In genomic region chr11:54812314-54812713, GRCm38 (mm10) we compare ENCODE assay signal across 18 mouse cellular contexts. TPM values are rescaled to one million over a fixed set of nuclear protein-coding genes. Genes with fewer than 3 reads are reported as not detected.
DNase-seq lines count a peak whose midpoint lies in the region; ATAC-seq and TF ChIP-seq lines count a peak whose summit lies in the region.
"Had no signal": no experiment of that assay in that cellular context is flagged by ENCODE, and none has a peak within 500 bp of the region (broad histone marks: within the 10 kb centered on the region; RNA-seq: fewer than 3 reads in every experiment).

No protein-coding gene starts in this region.

- WGBS in hindbrain, embryonic 10.5 days, result 28% methylated on average over 4 of the region's 4 CpGs
- 26% methylated on average over 4 of the region's 4 CpGs for WGBS in hindbrain, embryonic 16.5 days
- WGBS in hindbrain, embryonic 11.5 days, result 28% methylated on average over 4 of the region's 4 CpGs
- WGBS in midbrain, embryonic 15.5 days, result 25% methylated on average over 4 of the region's 4 CpGs
- 82% methylated on average over 4 of the region's 4 CpGs for WGBS in intestine, postnatal 0 days

- peaks cover 46% of the 10 kb centered on the region for H3K4me1 ChIP-seq in hindbrain, embryonic 10.5 days (replicated peaks)
- peaks cover 5% of the 10 kb centered on the region for H3K4me1 ChIP-seq in hindbrain, embryonic 16.5 days (ENCODE audit: control insufficient read depth, insufficient read depth, low read depth, low read length)
- peaks cover 7% of the 10 kb centered on the region for H3K4me1 ChIP-seq in hindbrain, embryonic 11.5 days (replicated peaks; ENCODE audit: control insufficient read depth, insufficient read depth, low read length)
- peaks cover 11% of the 10 kb centered on the region for H3K4me1 ChIP-seq in midbrain, embryonic 15.5 days
- H3K4me1 ChIP-seq in intestine, postnatal 0 days (replicated peaks; ENCODE audit: control insufficient read depth, insufficient read depth, low read length), result no peaks in the 10 kb centered on the region
- H3K4me1 ChIP-seq: limb, embryonic 12.5 days; liver, embryonic 15.5 days had no signal

- intact Hi-C loops in heart, postnatal 10 days (cut with DNase I), result no loop called here
- intact Hi-C loops in left cerebral cortex, postnatal 14 days (cut with DNase I), result no loop called here

- no peaks in the 10 kb centered on the region for H3K9me3 ChIP-seq in hindbrain, embryonic 10.5 days
- no peaks in the 10 kb centered on the region for H3K9me3 ChIP-seq in hindbrain, embryonic 16.5 days (ENCODE audit: control insufficient read depth, low read length)
- no peaks in the 10 kb centered on the region for H3K9me3 ChIP-seq in hindbrain, embryonic 11.5 days (ENCODE audit: control insufficient read depth, low read length)
- no peaks in the 10 kb centered on the region for H3K9me3 ChIP-seq in midbrain, embryonic 15.5 days
- no peaks in the 10 kb centered on the region for H3K9me3 ChIP-seq in intestine, postnatal 0 days (ENCODE audit: control insufficient read depth)
- H3K9me3 ChIP-seq: embryonic facial prominence, embryonic 15.5 days; limb, embryonic 12.5 days; liver, embryonic 15.5 days had no signal

- H3K4me3 ChIP-seq in hindbrain, embryonic 10.5 days, result peak overlapping the region; percentile 14; the same call in 1 of the 2 replicates
- H3K4me3 ChIP-seq in hindbrain, embryonic 16.5 days (ENCODE audit: low read length), result no peak overlapping the region
- H3K4me3 ChIP-seq in hindbrain, embryonic 11.5 days (ENCODE audit: low read depth, low read length), result no peak overlapping the region
- H3K4me3 ChIP-seq in midbrain, embryonic 15.5 days, result no peak overlapping the region
- no peak overlapping the region for H3K4me3 ChIP-seq in intestine, postnatal 0 days (ENCODE audit: low read depth, low read length)
- H3K4me3 ChIP-seq: embryonic facial prominence, embryonic 15.5 days; limb, embryonic 12.5 days; liver, embryonic 15.5 days had no signal

- H3K4me2 ChIP-seq in hindbrain, embryonic 16.5 days (ENCODE audit: low read length), result no peak overlapping the region
- H3K4me2 ChIP-seq in hindbrain, embryonic 11.5 days (replicated peaks; ENCODE audit: low read depth, low read length), result no peak overlapping the region
- H3K4me2 ChIP-seq in midbrain, embryonic 15.5 days, result no peak overlapping the region
- H3K4me2 ChIP-seq in intestine, postnatal 0 days (replicated peaks; ENCODE audit: low read depth), result no peak overlapping the region
- H3K4me2 ChIP-seq: embryonic facial prominence, embryonic 15.5 days; heart, embryonic 11.5 days; limb, embryonic 12.5 days; liver, embryonic 15.5 days had no signal

- H3K36me3 ChIP-seq in hindbrain, embryonic 10.5 days, result no peaks in the 10 kb centered on the region
- no peaks in the 10 kb centered on the region for H3K36me3 ChIP-seq in hindbrain, embryonic 16.5 days (ENCODE audit: control insufficient read depth, insufficient read depth, low read length)
- H3K36me3 ChIP-seq in hindbrain, embryonic 11.5 days (ENCODE audit: control insufficient read depth, insufficient read depth, low read length), result no peaks in the 10 kb centered on the region
- H3K36me3 ChIP-seq in midbrain, embryonic 15.5 days (replicated peaks), result no peaks in the 10 kb centered on the region
- H3K36me3 ChIP-seq in intestine, postnatal 0 days (ENCODE audit: control insufficient read depth, insufficient read depth), result no peaks in the 10 kb centered on the region
- H3K36me3 ChIP-seq: embryonic facial prominence, embryonic 15.5 days; limb, embryonic 12.5 days; liver, embryonic 15.5 days had no signal

- no peak for TF ChIP-seq CTCF in intestine, postnatal 0 days (IDR thresholded peaks at IDR 0.05; ENCODE audit: low read depth)

- no peak for ATAC-seq in hindbrain, embryonic 16.5 days
- ATAC-seq in hindbrain, embryonic 11.5 days (ENCODE audit: low FRiP score), result peak; percentile 81
- no peak for ATAC-seq in midbrain, embryonic 15.5 days (replicated peaks)
- no peak for ATAC-seq in intestine, postnatal 0 days
- ATAC-seq: activated CD4-positive, CD25-positive, alpha-beta regulatory T cell, adult 4 months had no signal

- peak overlapping the region; percentile 91 for H3K27ac ChIP-seq in hindbrain, embryonic 10.5 days
- no peak overlapping the region for H3K27ac ChIP-seq in hindbrain, embryonic 16.5 days (ENCODE audit: low read depth, low read length)
- H3K27ac ChIP-seq in hindbrain, embryonic 11.5 days (ENCODE audit: low read depth, low read length), result peak overlapping the region; percentile 90
- peak overlapping the region; percentile 47; the same call in 1 of the 2 replicates for H3K27ac ChIP-seq in midbrain, embryonic 15.5 days
- no peak overlapping the region for H3K27ac ChIP-seq in intestine, postnatal 0 days (ENCODE audit: low read depth, low read length)
- H3K27ac ChIP-seq: embryonic facial prominence, embryonic 15.5 days; limb, embryonic 12.5 days; liver, embryonic 15.5 days had no signal

- peak; percentile 46 for DNase-seq in hindbrain, embryonic 10.5 days (ENCODE audit: low spot score)
- DNase-seq in embryo, embryonic 10 days (ENCODE audit: low spot score), result peak; percentile 42
- peak; percentile 50 for DNase-seq in hindbrain, embryonic 11.5 days (ENCODE audit: low spot score)
- no peak for DNase-seq in heart, postnatal 10 days
- no peak for DNase-seq in left cerebral cortex, postnatal 14 days (ENCODE audit: low spot score in 2 of 2)
- DNase-seq: adrenal gland, postnatal 25 days; cerebellum, postnatal 36 days; kidney, adult 18-20 months; kidney, postnatal 4 days; lung, postnatal 14 days had no signal

- H3K27me3 ChIP-seq in hindbrain, embryonic 10.5 days (ENCODE audit: insufficient read depth, poor library complexity, severe bottlenecking), result no peaks in the 10 kb centered on the region
- no peaks in the 10 kb centered on the region for H3K27me3 ChIP-seq in hindbrain, embryonic 16.5 days (replicated peaks; ENCODE audit: control insufficient read depth, insufficient read depth, low read length)
- no peaks in the 10 kb centered on the region for H3K27me3 ChIP-seq in hindbrain, embryonic 11.5 days (ENCODE audit: control insufficient read depth, insufficient read depth, low read length)
- H3K27me3 ChIP-seq in midbrain, embryonic 15.5 days (replicated peaks), result no peaks in the 10 kb centered on the region
- H3K27me3 ChIP-seq in intestine, postnatal 0 days (replicated peaks; ENCODE audit: control insufficient read depth, insufficient read depth, low read length), result no peaks in the 10 kb centered on the region
- H3K27me3 ChIP-seq: embryonic facial prominence, embryonic 15.5 days; limb, embryonic 12.5 days; liver, embryonic 15.5 days had no signal

- no peak overlapping the region for H3K9ac ChIP-seq in hindbrain, embryonic 16.5 days (ENCODE audit: low read depth, low read length)
- H3K9ac ChIP-seq in hindbrain, embryonic 11.5 days (ENCODE audit: low read depth, low read length), result no peak overlapping the region
- H3K9ac ChIP-seq in midbrain, embryonic 15.5 days, result no peak overlapping the region
- no peak overlapping the region for H3K9ac ChIP-seq in intestine, postnatal 0 days (ENCODE audit: low read depth, low read length)
- H3K9ac ChIP-seq: embryonic facial prominence, embryonic 15.5 days; limb, embryonic 12.5 days; liver, embryonic 15.5 days had no signal

RNA-seq across cellular contexts. Expression of gene Cdc42se2, which starts 24.8 kb away (rescaled TPM):
- 212 and 247 TPM in 2 replicates for polyA plus RNA-seq in hindbrain, embryonic 10.5 days (2016; fragmentation: Nextera tagmentation; extraction: Ambion mirVana)
- 136 and 147 TPM in 2 replicates for polyA plus RNA-seq in hindbrain, embryonic 16.5 days (2015; fragmentation: Nextera tagmentation; extraction: Ambion mirVana)
- polyA plus RNA-seq in hindbrain, embryonic 11.5 days (2014; fragmentation: Nextera tagmentation; extraction: Ambion mirVana), result 245 and 257 TPM in 2 replicates
- 157 and 159 TPM in 2 replicates for polyA plus RNA-seq in midbrain, embryonic 15.5 days (2015; fragmentation: Nextera tagmentation; extraction: Ambion mirVana)
- 58.8 and 63.5 TPM in 2 replicates for polyA plus RNA-seq in intestine, postnatal 0 days (2015; fragmentation: Nextera tagmentation; extraction: Ambion mirVana)
- 10 to 100 TPM; 35.9 to 36.9 TPM for total RNA-seq in heart, postnatal 10 days (2021)
- total RNA-seq in left cerebral cortex, postnatal 14 days (2021), result 100 to 1,000 TPM; 175 to 185 TPM

RNA-seq across cellular contexts. Expression of gene Lyrm7, which starts 48.4 kb away (rescaled TPM):
- 3.0 and 5.2 TPM in 2 replicates for polyA plus RNA-seq in hindbrain, embryonic 10.5 days (2016; fragmentation: Nextera tagmentation; extraction: Ambion mirVana)
- 10.4 and 10.6 TPM in 2 replicates for polyA plus RNA-seq in hindbrain, embryonic 16.5 days (2015; fragmentation: Nextera tagmentation; extraction: Ambion mirVana)
- polyA plus RNA-seq in hindbrain, embryonic 11.5 days (2014; fragmentation: Nextera tagmentation; extraction: Ambion mirVana), result 9.7 and 11.2 TPM in 2 replicates
- 11.5 and 14.1 TPM in 2 replicates for polyA plus RNA-seq in midbrain, embryonic 15.5 days (2015; fragmentation: Nextera tagmentation; extraction: Ambion mirVana)
- 2.7 and 5.8 TPM in 2 replicates for polyA plus RNA-seq in intestine, postnatal 0 days (2015; fragmentation: Nextera tagmentation; extraction: Ambion mirVana)
- 10 to 100 TPM; 24.4 to 27.0 TPM for total RNA-seq in heart, postnatal 10 days (2021)
- 10 to 100 TPM; 19.5 to 25.9 TPM for total RNA-seq in left cerebral cortex, postnatal 14 days (2021)

RNA-seq across cellular contexts. Expression of gene Hint1, which starts 53.9 kb away (rescaled TPM):
- 626 and 627 TPM in 2 replicates for polyA plus RNA-seq in hindbrain, embryonic 10.5 days (2016; fragmentation: Nextera tagmentation; extraction: Ambion mirVana)
- polyA plus RNA-seq in hindbrain, embryonic 16.5 days (2015; fragmentation: Nextera tagmentation; extraction: Ambion mirVana), result 728 and 827 TPM in 2 replicates
- polyA plus RNA-seq in hindbrain, embryonic 11.5 days (2014; fragmentation: Nextera tagmentation; extraction: Ambion mirVana), result 654 and 669 TPM in 2 replicates
- polyA plus RNA-seq in midbrain, embryonic 15.5 days (2015; fragmentation: Nextera tagmentation; extraction: Ambion mirVana), result 589 and 658 TPM in 2 replicates
- 1,016 and 1,041 TPM in 2 replicates for polyA plus RNA-seq in intestine, postnatal 0 days (2015; fragmentation: Nextera tagmentation; extraction: Ambion mirVana)
- 100 to 1,000 TPM; 304 to 309 TPM for total RNA-seq in heart, postnatal 10 days (2021)
- 100 to 1,000 TPM; 276 TPM for total RNA-seq in left cerebral cortex, postnatal 14 days (2021)

Comparison
In these comparisons a context has a peak if more than half of its experiments do, and no peak if none do; other contexts are left out.
1. H3K27ac ChIP-seq: peak in hindbrain, embryonic 10.5 days (single experiment), hindbrain, embryonic 11.5 days (single experiment) and midbrain, embryonic 15.5 days (single experiment); none in hindbrain, embryonic 16.5 days (single experiment) and intestine, postnatal 0 days (single experiment).
2. DNase-seq: peak in hindbrain, embryonic 10.5 days (single experiment), embryo, embryonic 10 days (single experiment) and hindbrain, embryonic 11.5 days (single experiment); none in heart, postnatal 10 days (0 of 2) and left cerebral cortex, postnatal 14 days (0 of 2).